In genomic region chr14:25768261-25768893, GRCm38 (mm10) we compare ENCODE assay signal across 8 mouse cellular contexts. TPM values are rescaled to one million over a fixed set of nuclear protein-coding genes. Genes with fewer than 3 reads are reported as not detected.
DNase-seq lines count a peak whose midpoint lies in the region; ATAC-seq and TF ChIP-seq lines count a peak whose summit lies in the region.

No protein-coding gene starts in this region.

- under 1% methylated on average over 50 of the region's 50 CpGs for WGBS in embryonic facial prominence, embryonic 15.5 days
- WGBS in heart, postnatal 0 days, result under 1% methylated on average over 42 of the region's 50 CpGs
- WGBS in limb, embryonic 10.5 days, result under 1% methylated on average over 50 of the region's 50 CpGs
- under 1% methylated on average over 45 of the region's 50 CpGs for WGBS in midbrain, embryonic 13.5 days

- TF ChIP-seq EP300 in heart, postnatal 0 days (IDR thresholded peaks at IDR 0.05; ENCODE audit: low read depth), result no peak

- no peaks in the 10 kb centered on the region for H3K9me3 ChIP-seq in embryonic facial prominence, embryonic 15.5 days (replicated peaks)
- no peaks in the 10 kb centered on the region for H3K9me3 ChIP-seq in heart, postnatal 0 days (replicated peaks; ENCODE audit: control insufficient read depth, low read length)
- no peaks in the 10 kb centered on the region for H3K9me3 ChIP-seq in limb, embryonic 10.5 days (replicated peaks)
- H3K9me3 ChIP-seq in midbrain, embryonic 13.5 days, result no peaks in the 10 kb centered on the region

- H3K4me3 ChIP-seq in embryonic facial prominence, embryonic 15.5 days (replicated peaks), result peak overlapping the region; percentile 83
- H3K4me3 ChIP-seq in heart, postnatal 0 days (ENCODE audit: low read depth, low read length), result peak overlapping the region; percentile 93
- H3K4me3 ChIP-seq in limb, embryonic 10.5 days, result peak overlapping the region; percentile 76
- H3K4me3 ChIP-seq in midbrain, embryonic 13.5 days (replicated peaks), result peak overlapping the region; percentile 60

- DNase-seq in cerebellum, postnatal 25 days, result peak; percentile 29 to 37
- DNase-seq in cerebellum, adult 9-10 months, result no peak
- peak; percentile 71 for DNase-seq in R1 (ENCODE audit: low read depth, low spot score)
- no peak for DNase-seq in heart, postnatal 0 days (ENCODE audit: low spot score)
- DNase-seq in limb, embryonic 10.5 days (ENCODE audit: low spot score), result peak; percentile 76
- peak; percentile 59 for DNase-seq in thymus, postnatal 0 days (ENCODE audit: low spot score)

- H3K4me2 ChIP-seq in embryonic facial prominence, embryonic 15.5 days (replicated peaks), result peak overlapping the region; percentile 88
- H3K4me2 ChIP-seq in heart, postnatal 0 days (ENCODE audit: low read depth, low read length), result peak overlapping the region; percentile 89
- peak overlapping the region; percentile 99 for H3K4me2 ChIP-seq in midbrain, embryonic 13.5 days (replicated peaks)

- H3K27me3 ChIP-seq in embryonic facial prominence, embryonic 15.5 days, result no peaks in the 10 kb centered on the region
- 0 out of 2 replicates have a peak, but pooled peaks cover 3% of the 10 kb centered on the region for H3K27me3 ChIP-seq in heart, postnatal 0 days (ENCODE audit: control insufficient read depth, insufficient read depth, low read length)
- H3K27me3 ChIP-seq in limb, embryonic 10.5 days (ENCODE audit: low read depth, poor library complexity, severe bottlenecking), result 0 out of 2 replicates have a peak, but pooled peaks cover 5% of the 10 kb centered on the region
- peaks cover 21% of the 10 kb centered on the region for H3K27me3 ChIP-seq in midbrain, embryonic 13.5 days

- H3K9ac ChIP-seq in embryonic facial prominence, embryonic 15.5 days, result peak overlapping the region; percentile 85
- peak overlapping the region; percentile 88 for H3K9ac ChIP-seq in heart, postnatal 0 days (replicated peaks; ENCODE audit: low read depth, low read length)
- H3K9ac ChIP-seq in midbrain, embryonic 13.5 days (replicated peaks), result peak overlapping the region; percentile 73

- peaks cover 52% of the 10 kb centered on the region for H3K4me1 ChIP-seq in embryonic facial prominence, embryonic 15.5 days
- peaks cover 33% of the 10 kb centered on the region for H3K4me1 ChIP-seq in heart, postnatal 0 days (ENCODE audit: control insufficient read depth, insufficient read depth)
- H3K4me1 ChIP-seq in limb, embryonic 10.5 days, result peaks cover 59% of the 10 kb centered on the region
- H3K4me1 ChIP-seq in midbrain, embryonic 13.5 days (replicated peaks), result peaks cover 49% of the 10 kb centered on the region

- H3K27ac ChIP-seq in embryonic facial prominence, embryonic 15.5 days (replicated peaks), result peak overlapping the region; percentile 95
- H3K27ac ChIP-seq in heart, postnatal 0 days (ENCODE audit: low read depth), result peak overlapping the region; percentile 96
- peak overlapping the region; percentile 90 for H3K27ac ChIP-seq in limb, embryonic 10.5 days
- H3K27ac ChIP-seq in midbrain, embryonic 13.5 days, result peak overlapping the region; percentile 37; the same call in 1 of the 2 replicates

- no peak for TF ChIP-seq CTCF in heart, postnatal 0 days (IDR thresholded peaks at IDR 0.05; ENCODE audit: low read depth)

- peak; percentile 30; the same call in 1 of the 2 replicates for ATAC-seq in embryonic facial prominence, embryonic 15.5 days (ENCODE audit: insufficient number of reproducible peaks, low FRiP score, low TSS enrichment, low read depth)
- ATAC-seq in heart, postnatal 0 days (ENCODE audit: insufficient read depth, low read depth), result peak; percentile 39
- peak; percentile 57 for ATAC-seq in midbrain, embryonic 13.5 days

- no peaks in the 10 kb centered on the region for H3K36me3 ChIP-seq in embryonic facial prominence, embryonic 15.5 days
- no peaks in the 10 kb centered on the region for H3K36me3 ChIP-seq in heart, postnatal 0 days (replicated peaks; ENCODE audit: control insufficient read depth, insufficient read depth, low read length)
- H3K36me3 ChIP-seq in limb, embryonic 10.5 days, result no peaks in the 10 kb centered on the region
- no peaks in the 10 kb centered on the region for H3K36me3 ChIP-seq in midbrain, embryonic 13.5 days

RNA-seq across cellular contexts. Expression of gene Zcchc24, which starts 0.5 kb away (rescaled TPM):
- 34.0 and 35.2 TPM in 2 replicates for polyA plus RNA-seq in embryonic facial prominence, embryonic 15.5 days (2015; fragmentation: Nextera tagmentation; extraction: Ambion mirVana)
- total RNA-seq in heart, postnatal 0 days (2014; rRNA removed; ENCODE audit: low replicate concordance), result 36.6 and 40.3 TPM in 2 replicates
- 14.9 and 18.5 TPM in 2 replicates for polyA plus RNA-seq in heart, postnatal 0 days (2015; fragmentation: Nextera tagmentation; extraction: Ambion mirVana)
- 9.9 and 17.0 TPM in 2 replicates for polyA plus RNA-seq in limb, embryonic 10.5 days (2016; fragmentation: Nextera tagmentation; extraction: Ambion mirVana)
- polyA plus RNA-seq in midbrain, embryonic 13.5 days (2015; fragmentation: Nextera tagmentation; extraction: Ambion mirVana), result 7.3 and 9.3 TPM in 2 replicates
- polyA plus RNA-seq in thymus, postnatal 0 days (2015; fragmentation: Nextera tagmentation; extraction: Ambion mirVana), result 7.6 and 9.0 TPM in 2 replicates

Comparison
In these comparisons a context has a peak if more than half of its experiments do, and no peak if none do; other contexts are left out.
1. DNase-seq: peak in cerebellum, postnatal 25 days (2 of 2), R1 (single experiment), limb, embryonic 10.5 days (single experiment) and thymus, postnatal 0 days (single experiment); none in cerebellum, adult 9-10 months (single experiment) and heart, postnatal 0 days (single experiment).
2. H3K27ac ChIP-seq: peak in every context shown above with its lines; median percentile 96 in heart, postnatal 0 days; 95 in embryonic facial prominence, embryonic 15.5 days; 90 in limb, embryonic 10.5 days; 37 in midbrain, embryonic 13.5 days.
3. Peak in every context shown above with its lines, with median percentiles within 50 percentile points of each other: ATAC-seq, H3K4me2 ChIP-seq, H3K4me3 ChIP-seq and H3K9ac ChIP-seq.